Mouse (Mus musculus): ENCODE measurements around the gene Zp3r. TPM values are rescaled to one million over a fixed set of nuclear protein-coding genes. Genes with fewer than 3 reads are reported as not detected.

Gene Zp3r
- polyA plus RNA-seq, 2 experiments = not detected

DNA sequence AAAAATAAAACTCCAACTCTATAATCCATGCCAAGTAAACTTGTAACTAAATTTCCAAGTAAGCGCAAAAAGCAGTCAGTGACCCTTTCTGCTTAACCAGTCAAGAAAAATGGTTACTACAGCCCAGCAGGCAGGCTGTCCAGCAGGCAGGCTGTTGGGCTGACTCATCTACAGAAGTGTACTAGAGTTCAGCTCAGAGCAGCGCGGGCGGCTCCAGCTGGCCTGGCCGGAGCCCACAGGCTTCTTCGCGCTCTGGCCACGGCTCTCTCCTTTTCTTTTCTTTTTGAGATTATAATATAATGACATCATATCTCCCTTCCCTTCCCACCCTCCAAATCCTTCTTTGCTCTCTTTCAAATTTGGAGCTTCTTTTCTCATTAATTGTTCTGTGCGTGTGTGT, 40.8 kb downstream of the Zp3r start:
- H3K9ac ChIP-seq (replicated peaks) = no peak overlapping the region
- no peak overlapping the region for H3K4me2 ChIP-seq (ENCODE audit: low read depth)
- no peak for ATAC-seq (ENCODE audit: insufficient read depth)
- H3K36me3 ChIP-seq (replicated peaks; ENCODE audit: control insufficient read depth, insufficient read depth, low read depth) = no peaks in the 10 kb centered on the region
- no peaks in the 10 kb centered on the region for H3K9me3 ChIP-seq (ENCODE audit: control insufficient read depth, low read length)
- no peak overlapping the region for H3K27ac ChIP-seq
- WGBS (ENCODE audit: insufficient replicate concordance) = 80% methylated on average over 9 of the region's 9 CpGs
- no peak for TF ChIP-seq EP300 (IDR thresholded peaks at IDR 0.05; ENCODE audit: low read depth)
- no peak for TF ChIP-seq CTCF (IDR thresholded peaks at IDR 0.05; ENCODE audit: low read depth)
- DNase-seq (ENCODE audit: low read depth in 3 of 3, low spot score in 3 of 3) = no peak
- H3K4me3 ChIP-seq (ENCODE audit: insufficient read depth in 1 of 2, low read depth in 2 of 2, low read length in 2 of 2) = no peak overlapping the region
- no peaks in the 10 kb centered on the region for H3K27me3 ChIP-seq (ENCODE audit: control insufficient read depth, insufficient read depth, low read length)
- no peaks in the 10 kb centered on the region for H3K4me1 ChIP-seq (replicated peaks; ENCODE audit: control insufficient read depth in 2 of 2, insufficient read depth in 2 of 2, low read length in 1 of 2)

DNA sequence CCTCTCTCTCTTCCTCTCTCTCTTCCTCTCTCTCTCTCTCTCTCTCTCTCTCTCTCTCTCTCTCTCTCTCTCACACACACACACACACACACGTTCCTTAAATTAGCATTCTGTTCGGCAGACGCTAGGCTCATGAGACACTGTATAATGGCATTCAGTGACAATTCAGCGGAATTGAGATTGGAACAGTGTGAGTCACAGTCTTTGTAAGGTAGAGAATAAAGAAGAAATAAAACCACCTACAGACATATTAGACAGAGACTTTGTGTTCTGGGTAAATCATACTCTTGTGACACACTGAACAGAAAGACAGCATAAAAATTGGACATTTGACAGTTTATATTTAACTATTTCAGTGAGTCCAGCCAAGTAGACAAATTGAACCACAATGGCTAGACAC, 53.0 kb downstream of the Zp3r start:
- Histone ChIP-seq H3K36me3 (replicated peaks; ENCODE audit: control insufficient read depth, insufficient read depth, low read depth) (no peaks in the 10 kb centered on the region), H3K4me1 (replicated peaks; ENCODE audit: control insufficient read depth in 2 of 2, insufficient read depth in 2 of 2, low read length in 1 of 2) (no peaks in the 10 kb centered on the region), H3K4me2 (ENCODE audit: low read depth) (no peak overlapping the region), H3K9me3 (ENCODE audit: control insufficient read depth, low read length) (no peaks in the 10 kb centered on the region), H3K27ac (no peak overlapping the region), H3K27me3 (ENCODE audit: control insufficient read depth, insufficient read depth, low read length) (no peaks in the 10 kb centered on the region), H3K9ac (replicated peaks) (no peak overlapping the region), H3K4me3 (ENCODE audit: insufficient read depth in 1 of 2, low read depth in 2 of 2, low read length in 2 of 2) (no peak overlapping the region)
- 56% methylated on average over 4 of the region's 4 CpGs for WGBS (ENCODE audit: insufficient replicate concordance)
- TF ChIP-seq CTCF (IDR thresholded peaks at IDR 0.05; ENCODE audit: low read depth) (no peak), EP300 (IDR thresholded peaks at IDR 0.05; ENCODE audit: low read depth) (no peak)
- DNase-seq (ENCODE audit: low read depth in 3 of 3, low spot score in 3 of 3) (no peak), ATAC-seq (ENCODE audit: insufficient read depth) (no peak)

DNA sequence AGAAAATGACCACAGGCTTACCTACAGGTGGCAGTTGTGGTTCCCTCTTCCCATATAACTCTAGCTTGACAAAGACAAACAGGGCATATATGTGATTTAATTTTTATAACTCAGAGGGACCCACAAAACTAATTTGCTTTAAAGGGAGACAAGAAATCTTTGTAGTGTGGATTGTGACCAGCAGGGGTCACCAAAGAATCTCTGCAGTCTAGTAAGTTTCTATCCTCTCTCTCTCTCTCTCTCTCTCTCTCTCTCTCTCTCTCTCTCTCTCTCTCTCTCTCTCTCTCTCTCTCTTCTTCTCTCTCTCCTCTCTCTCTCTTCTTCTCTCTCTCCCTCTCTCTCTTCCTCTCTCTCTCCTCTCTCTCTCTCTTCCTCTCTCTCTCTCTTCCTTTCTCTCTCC, 53.5 kb downstream of the Zp3r start:
- no peak overlapping the region for H3K9ac ChIP-seq (replicated peaks)
- no peak for DNase-seq (ENCODE audit: low read depth in 3 of 3, low spot score in 3 of 3)
- TF ChIP-seq EP300 (IDR thresholded peaks at IDR 0.05; ENCODE audit: low read depth) (no peak), CTCF (IDR thresholded peaks at IDR 0.05; ENCODE audit: low read depth) (peak; percentile 27; the same call in 1 of the 2 replicates)
- ATAC-seq (ENCODE audit: insufficient read depth) = no peak
- no peaks in the 10 kb centered on the region for H3K27me3 ChIP-seq (ENCODE audit: control insufficient read depth, insufficient read depth, low read length)
- H3K27ac ChIP-seq = no peak overlapping the region
- H3K9me3 ChIP-seq (ENCODE audit: control insufficient read depth, low read length) = no peaks in the 10 kb centered on the region
- H3K4me2 ChIP-seq (ENCODE audit: low read depth) = no peak overlapping the region
- H3K4me1 ChIP-seq (replicated peaks; ENCODE audit: control insufficient read depth in 2 of 2, insufficient read depth in 2 of 2, low read length in 1 of 2) = no peaks in the 10 kb centered on the region
- no peak overlapping the region for H3K4me3 ChIP-seq (ENCODE audit: insufficient read depth in 1 of 2, low read depth in 2 of 2, low read length in 2 of 2)
- H3K36me3 ChIP-seq (replicated peaks; ENCODE audit: control insufficient read depth, insufficient read depth, low read depth) = no peaks in the 10 kb centered on the region

DNA sequence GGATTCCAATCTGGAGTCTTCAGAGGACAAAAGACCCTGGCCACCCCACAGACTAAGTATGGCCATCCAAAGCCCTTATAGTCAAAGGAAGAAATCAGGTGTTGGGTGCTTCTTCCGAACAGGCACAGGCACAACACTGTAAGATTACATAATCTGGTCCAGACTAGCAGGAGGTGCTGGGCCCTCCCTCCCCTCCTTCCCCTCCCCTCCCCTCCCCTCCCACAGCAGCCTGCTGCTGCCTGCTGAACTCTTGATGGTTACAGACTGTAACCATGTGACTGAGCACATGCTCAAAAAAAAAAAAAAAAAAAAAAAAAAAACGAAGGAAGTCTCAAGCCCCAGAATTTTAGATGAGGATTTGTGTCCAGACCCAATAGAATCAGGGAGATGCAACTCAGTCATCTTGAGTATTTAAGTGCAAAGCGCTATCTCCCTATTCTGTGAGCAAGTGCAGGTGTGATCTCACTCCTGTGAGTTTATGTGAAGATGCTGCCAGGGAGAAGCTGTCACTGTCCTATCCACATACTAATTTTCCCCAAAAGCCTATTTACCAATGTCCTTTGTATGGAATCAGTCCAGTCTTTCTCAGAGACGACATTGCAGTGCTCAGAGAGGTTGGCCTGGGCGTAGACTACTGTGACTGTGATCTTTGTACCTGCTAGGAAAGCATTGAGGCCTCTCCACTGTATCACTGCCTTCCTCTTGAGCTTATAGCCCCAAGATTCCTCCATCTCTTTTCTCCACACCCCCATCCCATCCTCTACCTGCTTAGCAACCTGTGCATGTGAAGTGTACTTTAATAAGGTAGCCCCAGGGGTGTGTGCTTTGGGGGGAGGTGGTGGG, 77.8 kb downstream of the Zp3r start:
- Histone ChIP-seq H3K9ac (replicated peaks) (no peak overlapping the region), H3K4me3 (ENCODE audit: insufficient read depth in 1 of 2, low read depth in 2 of 2, low read length in 2 of 2) (no peak overlapping the region), H3K27ac (no peak overlapping the region), H3K36me3 (replicated peaks; ENCODE audit: control insufficient read depth, insufficient read depth, low read depth) (no peaks in the 10 kb centered on the region), H3K4me1 (replicated peaks; ENCODE audit: control insufficient read depth in 2 of 2, insufficient read depth in 2 of 2, low read length in 1 of 2) (peaks cover 0 to 4% of the 10 kb centered on the region in 2 experiments; a peak in 1 of 4 replicates), H3K4me2 (ENCODE audit: low read depth) (no peak overlapping the region), H3K9me3 (ENCODE audit: control insufficient read depth, low read length) (no peaks in the 10 kb centered on the region), H3K27me3 (ENCODE audit: control insufficient read depth, insufficient read depth, low read length) (no peaks in the 10 kb centered on the region)
- TF ChIP-seq CTCF (IDR thresholded peaks at IDR 0.05; ENCODE audit: low read depth) (no peak), EP300 (IDR thresholded peaks at IDR 0.05; ENCODE audit: low read depth) (no peak)
- WGBS (ENCODE audit: insufficient replicate concordance) = 37% methylated on average over 5 of the region's 5 CpGs
- no peak for ATAC-seq (ENCODE audit: insufficient read depth)
- no peak for DNase-seq (ENCODE audit: low read depth in 3 of 3, low spot score in 3 of 3)

DNA sequence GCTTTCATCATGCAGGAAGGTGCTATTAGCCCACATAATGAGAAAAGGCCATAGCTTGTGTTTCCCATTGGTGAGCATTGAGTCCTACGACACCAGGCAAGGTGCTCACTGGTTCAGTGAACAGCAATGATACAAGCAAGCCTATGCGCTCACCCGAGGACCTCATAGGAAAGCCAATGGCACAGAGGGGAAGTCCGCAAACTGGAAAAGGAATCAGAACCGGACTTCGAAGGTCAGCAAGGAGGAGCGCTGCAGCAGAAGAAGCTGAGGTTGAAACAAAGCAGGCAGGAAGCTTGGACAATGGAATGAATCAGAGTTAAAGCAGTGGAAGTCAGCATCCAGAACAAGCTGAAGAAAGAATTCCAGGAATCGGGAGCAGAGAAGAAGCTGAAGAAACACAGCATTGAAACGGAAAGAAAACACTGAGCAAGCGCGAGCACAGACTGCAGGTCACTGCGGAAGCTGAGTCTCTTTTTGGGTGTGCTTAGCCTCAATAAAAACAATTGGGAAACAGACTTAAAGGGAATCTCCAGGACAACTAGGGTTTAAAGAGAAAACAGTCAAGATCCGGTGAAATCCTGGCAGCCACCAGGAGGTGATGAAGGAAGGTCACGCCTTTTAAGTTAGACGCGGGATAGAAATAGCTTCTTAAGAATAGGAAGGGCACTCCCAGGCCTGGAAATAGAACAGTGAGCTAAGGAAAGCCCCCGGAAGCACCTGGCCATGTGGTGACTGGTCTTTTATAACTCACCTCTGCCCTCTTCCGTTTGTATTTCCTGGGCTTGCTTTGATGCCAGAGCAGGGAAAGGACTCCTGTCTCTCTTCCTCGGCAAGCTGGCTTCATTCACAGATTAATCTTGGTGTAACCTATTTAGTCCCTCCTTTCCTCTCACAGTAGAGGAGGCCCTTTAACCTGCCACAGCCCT, 78.9 kb downstream of the Zp3r start:
- Histone ChIP-seq H3K4me3 (ENCODE audit: insufficient read depth in 1 of 2, low read depth in 2 of 2, low read length in 2 of 2) (no peak overlapping the region), H3K27me3 (ENCODE audit: control insufficient read depth, insufficient read depth, low read length) (no peaks in the 10 kb centered on the region), H3K9me3 (ENCODE audit: control insufficient read depth, low read length) (no peaks in the 10 kb centered on the region), H3K9ac (replicated peaks) (no peak overlapping the region), H3K36me3 (replicated peaks; ENCODE audit: control insufficient read depth, insufficient read depth, low read depth) (no peaks in the 10 kb centered on the region), H3K4me2 (ENCODE audit: low read depth) (no peak overlapping the region), H3K27ac (no peak overlapping the region), H3K4me1 (replicated peaks; ENCODE audit: control insufficient read depth in 2 of 2, insufficient read depth in 2 of 2, low read length in 1 of 2) (peaks cover 0 to 4% of the 10 kb centered on the region in 2 experiments; a peak in 1 of 4 replicates)
- WGBS (ENCODE audit: insufficient replicate concordance) = 35% methylated on average over 19 of the region's 19 CpGs
- ATAC-seq (ENCODE audit: insufficient read depth) (no peak; the same call in 1 of the 2 replicates), DNase-seq (ENCODE audit: low read depth in 3 of 3, low spot score in 3 of 3) (no peak)
- TF ChIP-seq EP300 (IDR thresholded peaks at IDR 0.05; ENCODE audit: low read depth) (no peak), CTCF (IDR thresholded peaks at IDR 0.05; ENCODE audit: low read depth) (no peak)
